ENCODE assay signal across 10 mouse cellular contexts in genomic region chrX:60547098-60547443, GRCm38 (mm10). TPM values are rescaled to one million over a fixed set of nuclear protein-coding genes. Genes with fewer than 3 reads are reported as not detected.
DNase-seq lines count a peak whose midpoint lies in the region; ATAC-seq and TF ChIP-seq lines count a peak whose summit lies in the region.
"Had no signal": no experiment of that assay in that cellular context is flagged by ENCODE, and none has a peak within 500 bp of the region (broad histone marks: within the 10 kb centered on the region; RNA-seq: fewer than 3 reads in every experiment).

No protein-coding gene starts in this region.

- DNase-seq in gastrocnemius, adult 2 months = no peak
- DNase-seq in gastrocnemius, adult 8-10 months (ENCODE audit: low spot score in 2 of 2) = no peak
- DNase-seq in thymus, postnatal 14 days = peak; percentile 2
- no peak for DNase-seq in thymus, postnatal 25 days
- DNase-seq in urinary bladder, adult 2 months (ENCODE audit: low spot score) = no peak
- DNase-seq in thymus, postnatal 0 days (ENCODE audit: low spot score) = no peak
- no peak for DNase-seq in thymus, postnatal 10 days (ENCODE audit: low spot score in 2 of 2)
- DNase-seq: thymus, adult 18-20 months had no signal

- H3K4me1 ChIP-seq in liver, embryonic 15.5 days (replicated peaks) = no peaks in the 10 kb centered on the region

- WGBS in liver, embryonic 15.5 days (ENCODE audit: insufficient replicate concordance) = 14% methylated on average over 16 of the region's 16 CpGs

- peak overlapping the region; percentile 58 for H3K4me2 ChIP-seq in liver, embryonic 15.5 days

- intact Hi-C loops in gastrocnemius, adult 2 months (cut with DNase I) = no loop called here

- no peaks in the 10 kb centered on the region for H3K9me3 ChIP-seq in liver, embryonic 15.5 days (replicated peaks)

- H3K27me3 ChIP-seq in liver, embryonic 15.5 days = peaks cover 28% of the 10 kb centered on the region

- H3K36me3 ChIP-seq in liver, embryonic 15.5 days (replicated peaks) = no peaks in the 10 kb centered on the region

- no peak for TF ChIP-seq CTCF in gastrocnemius, adult 2 months (IDR thresholded peaks at IDR 0.05)

- no peak for ATAC-seq in liver, embryonic 15.5 days (ENCODE audit: insufficient read depth)

- H3K9ac ChIP-seq in liver, embryonic 15.5 days = no peak overlapping the region

- no peak overlapping the region for H3K27ac ChIP-seq in gastrocnemius, adult 2 months
- H3K27ac ChIP-seq in liver, embryonic 15.5 days (replicated peaks) = no peak overlapping the region

- peak overlapping the region; percentile 72 for H3K4me3 ChIP-seq in gastrocnemius, adult 2 months
- peak overlapping the region; percentile 42 for H3K4me3 ChIP-seq in liver, embryonic 15.5 days (replicated peaks)

RNA-seq across cellular contexts. Expression of gene Gm7073, which starts 8.0 kb away (rescaled TPM):
- total RNA-seq in gastrocnemius, adult 2 months (2021) = not detected
- total RNA-seq in gastrocnemius, adult 8-10 months (2022) = not detected
- polyA plus RNA-seq in liver, embryonic 15.5 days (2015; fragmentation: Nextera tagmentation; extraction: Ambion mirVana) = not detected in 2 replicates
- not detected in 2 replicates for polyA plus RNA-seq in urinary bladder, adult 2 months (2012; rRNA removed)
- not detected in 2 replicates for polyA plus RNA-seq in thymus, postnatal 0 days (2015; fragmentation: Nextera tagmentation; extraction: Ambion mirVana)
- total RNA-seq: layer of hippocampus, postnatal 25 days had no signal

RNA-seq across cellular contexts. Expression of gene Atp11c, which starts 45.4 kb away (rescaled TPM):
- 1 to 10 TPM; 3.5 to 3.6 TPM for total RNA-seq in gastrocnemius, adult 2 months (2021)
- 1 to 10 TPM; 2.3 to 3.1 (median 2.8) TPM for total RNA-seq in gastrocnemius, adult 8-10 months (2022)
- polyA plus RNA-seq in liver, embryonic 15.5 days (2015; fragmentation: Nextera tagmentation; extraction: Ambion mirVana) = 3.5 and 3.6 TPM in 2 replicates
- polyA plus RNA-seq in urinary bladder, adult 2 months (2012; rRNA removed) = 8.3 and 8.4 TPM in 2 replicates
- 10.8 and 11.6 TPM in 2 replicates for polyA plus RNA-seq in thymus, postnatal 0 days (2015; fragmentation: Nextera tagmentation; extraction: Ambion mirVana)
